Mouse (Mus musculus) hindbrain, embryonic 16.5 days (tissue): ENCODE measurements around the gene Smim22. TPM values are rescaled to one million over a fixed set of nuclear protein-coding genes. Genes with fewer than 3 reads are reported as not detected.

Experiments
- ATAC-seq: fragments of 200-750 bp; cut with Nextera tagmentation; 2 replicates; pipeline ENCODE4 v1.8.0; 2017; ENCODE audit warnings: moderate TSS enrichment, moderate library complexity
- H3K27ac ChIP-seq: fragments of 300-500 bp; sonication (generic); 2 replicates; pipeline ENCODE4 v1.5.1; 2014; ENCODE audit warnings: low read depth, mild to moderate bottlenecking, control low read depth, low read length, moderate library complexity
- H3K27me3 ChIP-seq: fragments of 300-500 bp; sonication (generic); replicated peaks from 2 replicates; pipeline ENCODE4 v1.6.1; 2014; ENCODE audit warnings: low read length; ENCODE audit not compliant: control insufficient read depth, insufficient read depth
- H3K36me3 ChIP-seq: fragments of 300-500 bp; sonication (generic); 2 replicates; pipeline ENCODE4 v1.6.1; 2014; ENCODE audit warnings: mild to moderate bottlenecking, low read length, moderate library complexity, mixed read lengths; ENCODE audit not compliant: control insufficient read depth, insufficient read depth
- H3K4me1 ChIP-seq: fragments of 300-500 bp; sonication (generic); 2 replicates; pipeline ENCODE4 v1.6.1; 2014; ENCODE audit warnings: low read depth, low read length; ENCODE audit not compliant: control insufficient read depth, insufficient read depth
- H3K4me2 ChIP-seq: fragments of 300-500 bp; sonication (generic); 2 replicates; pipeline ENCODE4 v1.6.1; 2014; ENCODE audit warnings: mild to moderate bottlenecking, low read length, control low read depth, moderate library complexity
- H3K4me3 ChIP-seq: fragments of 300-500 bp; sonication (generic); 2 replicates; pipeline ENCODE4 v1.5.1; 2014; ENCODE audit warnings: mild to moderate bottlenecking, low read length, control low read depth, moderate library complexity
- H3K9ac ChIP-seq: fragments of 300-500 bp; sonication (generic); 2 replicates; pipeline ENCODE4 v1.6.1; 2014; ENCODE audit warnings: low read depth, mild to moderate bottlenecking, control low read depth, low read length, moderate library complexity
- H3K9me3 ChIP-seq: fragments of 300-500 bp; sonication (generic); 2 replicates; pipeline ENCODE4 v1.6.1; 2014; ENCODE audit warnings: mild to moderate bottlenecking, low read length, moderate library complexity; ENCODE audit not compliant: control insufficient read depth
- WGBS: fragments of 180-500 bp; shearing (Covaris S2); extraction: QIAGEN DNeasy Blood & Tissue Kit; methylation state at CpG from one replicate; pipeline ENCODE4 v1.1.7; 2014; 5-methylcytosine and 5-hydroxymethylcytosine counted together
- polyA plus RNA-seq: library from polyadenylated mRNA; unstranded; fragments of >200 nt; fragmentation: Nextera tagmentation; extraction: Ambion mirVana; gene quantifications from 2 replicates; pipeline ENCODE4 v1.2.1, GENCODE M21; 2015

Smim22 gene
- polyA plus RNA-seq, 1 experiment from 2014 or later, result 4.2 TPM

- Histone ChIP-seq H3K9ac (no peak overlapping the region), H3K27ac (no peak overlapping the region), H3K36me3 (no peaks in the 10 kb centered on the region), H3K4me1 (no peaks in the 10 kb centered on the region), H3K9me3 (no peaks in the 10 kb centered on the region), H3K4me2 (no peak overlapping the region), H3K4me3 (no peak overlapping the region), H3K27me3 (no peaks in the 10 kb centered on the region)
- no peak for ATAC-seq
- 79% methylated on average over 1 of the region's 1 CpGs for WGBS
Observed at GRCm38 (mm10) chr16:4998984-4999383, 8.1 kb upstream of the Smim22 start.

DNA sequence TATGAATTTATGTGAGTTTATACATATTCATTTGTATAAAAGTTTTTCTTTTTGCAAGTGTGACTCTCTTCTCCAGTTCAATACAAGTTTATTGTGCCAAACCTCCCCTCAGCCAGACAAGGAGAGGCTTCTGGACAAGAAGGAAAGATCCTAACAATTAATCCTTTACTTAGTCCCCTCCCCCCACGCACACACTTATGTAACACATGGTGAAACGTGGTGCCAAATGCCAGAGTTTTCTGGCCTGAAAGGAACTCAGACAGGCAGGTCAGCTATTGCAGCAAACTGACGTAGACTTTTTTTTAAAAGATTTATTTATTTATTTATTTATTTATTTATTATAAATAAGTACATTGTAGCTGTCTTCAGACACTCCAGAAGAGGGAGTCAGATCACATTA lies 6.5 kb upstream of the Smim22 start:
- no peaks in the 10 kb centered on the region for H3K27me3 ChIP-seq
- no peaks in the 10 kb centered on the region for H3K9me3 ChIP-seq
- no peaks in the 10 kb centered on the region for H3K36me3 ChIP-seq
- H3K4me1 ChIP-seq, result no peaks in the 10 kb centered on the region
- ATAC-seq, result no peak
- H3K4me2 ChIP-seq, result no peak overlapping the region
- H3K4me3 ChIP-seq, result no peak overlapping the region
- H3K9ac ChIP-seq, result no peak overlapping the region
- H3K27ac ChIP-seq, result no peak overlapping the region
- WGBS, result 82% methylated on average over 3 of the region's 3 CpGs

GRCm38 (mm10) chr16:5007492-5007891 lies 404 bp downstream of the Smim22 start:
- ATAC-seq, result no peak
- no peaks in the 10 kb centered on the region for H3K36me3 ChIP-seq
- 45% methylated on average over 6 of the region's 6 CpGs for WGBS

GRCm38 (mm10) chr16:5008076-5008475 lies 988 bp downstream of the Smim22 start:
- Histone ChIP-seq H3K9me3 (no peaks in the 10 kb centered on the region), H3K4me3 (no peak overlapping the region), H3K9ac (no peak overlapping the region), H3K27ac (no peak overlapping the region), H3K36me3 (no peaks in the 10 kb centered on the region), H3K4me1 (peaks cover 11% of the 10 kb centered on the region), H3K27me3 (no peaks in the 10 kb centered on the region), H3K4me2 (no peak overlapping the region)
- 86% methylated on average over 12 of the region's 12 CpGs for WGBS
- no peak for ATAC-seq

More at GRCm38 (mm10) chr16:5007492-5007891, 404 bp downstream of the Smim22 start:
- Histone ChIP-seq H3K9ac (no peak overlapping the region), H3K27ac (no peak overlapping the region), H3K4me1 (peaks cover 8% of the 10 kb centered on the region), H3K4me2 (no peak overlapping the region), H3K4me3 (no peak overlapping the region), H3K9me3 (no peaks in the 10 kb centered on the region), H3K27me3 (no peaks in the 10 kb centered on the region)

DNA sequence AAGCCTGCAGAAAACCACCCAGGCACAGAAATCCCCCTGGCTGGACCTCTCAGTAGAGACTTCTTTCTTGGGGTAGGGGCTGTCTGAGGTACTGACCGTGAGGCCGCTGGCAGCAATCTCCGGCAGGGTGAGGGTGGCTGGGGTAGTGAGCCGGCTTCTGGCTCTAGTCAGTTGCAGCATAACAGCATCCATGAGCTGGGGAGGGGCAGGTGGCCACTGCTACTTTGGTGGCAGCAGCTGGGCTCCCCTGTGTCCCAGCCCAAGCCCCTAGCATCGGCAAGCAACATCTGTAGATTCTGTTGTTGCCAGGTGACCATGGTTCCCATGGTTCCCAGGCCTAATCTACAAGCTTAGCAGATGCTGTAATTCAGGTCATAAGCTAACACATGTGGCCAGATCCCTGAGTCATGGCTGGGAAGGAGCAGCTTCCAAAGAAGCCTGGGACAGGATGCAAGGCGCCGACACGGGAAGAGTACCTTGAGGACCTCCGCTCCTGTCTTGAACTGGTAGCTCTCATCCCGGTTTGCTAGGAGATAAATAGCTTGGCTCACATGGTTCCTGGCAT lies 3.4 kb downstream of the Smim22 start:
- 88% methylated on average over 10 of the region's 10 CpGs for WGBS
- peaks cover 9% of the 10 kb centered on the region for H3K36me3 ChIP-seq

GRCm38 (mm10) chr16:5011285-5011684 lies 4.2 kb downstream of the Smim22 start:
- Histone ChIP-seq H3K9me3 (no peaks in the 10 kb centered on the region), H3K36me3 (peaks cover 16% of the 10 kb centered on the region), H3K4me1 (peaks cover 11% of the 10 kb centered on the region), H3K9ac (no peak overlapping the region), H3K4me3 (no peak overlapping the region), H3K27me3 (no peaks in the 10 kb centered on the region), H3K4me2 (no peak overlapping the region), H3K27ac (no peak overlapping the region)
- no peak for ATAC-seq
- 95% methylated on average over 7 of the region's 7 CpGs for WGBS

More for the DNA sequence above, 3.4 kb downstream of the Smim22 start:
- no peak overlapping the region for H3K27ac ChIP-seq
- H3K4me1 ChIP-seq, result peaks cover 11% of the 10 kb centered on the region
- no peak overlapping the region for H3K4me2 ChIP-seq
- no peaks in the 10 kb centered on the region for H3K27me3 ChIP-seq
- H3K9ac ChIP-seq, result no peak overlapping the region
- no peaks in the 10 kb centered on the region for H3K9me3 ChIP-seq
- no peak overlapping the region for H3K4me3 ChIP-seq
- no peak for ATAC-seq

DNA sequence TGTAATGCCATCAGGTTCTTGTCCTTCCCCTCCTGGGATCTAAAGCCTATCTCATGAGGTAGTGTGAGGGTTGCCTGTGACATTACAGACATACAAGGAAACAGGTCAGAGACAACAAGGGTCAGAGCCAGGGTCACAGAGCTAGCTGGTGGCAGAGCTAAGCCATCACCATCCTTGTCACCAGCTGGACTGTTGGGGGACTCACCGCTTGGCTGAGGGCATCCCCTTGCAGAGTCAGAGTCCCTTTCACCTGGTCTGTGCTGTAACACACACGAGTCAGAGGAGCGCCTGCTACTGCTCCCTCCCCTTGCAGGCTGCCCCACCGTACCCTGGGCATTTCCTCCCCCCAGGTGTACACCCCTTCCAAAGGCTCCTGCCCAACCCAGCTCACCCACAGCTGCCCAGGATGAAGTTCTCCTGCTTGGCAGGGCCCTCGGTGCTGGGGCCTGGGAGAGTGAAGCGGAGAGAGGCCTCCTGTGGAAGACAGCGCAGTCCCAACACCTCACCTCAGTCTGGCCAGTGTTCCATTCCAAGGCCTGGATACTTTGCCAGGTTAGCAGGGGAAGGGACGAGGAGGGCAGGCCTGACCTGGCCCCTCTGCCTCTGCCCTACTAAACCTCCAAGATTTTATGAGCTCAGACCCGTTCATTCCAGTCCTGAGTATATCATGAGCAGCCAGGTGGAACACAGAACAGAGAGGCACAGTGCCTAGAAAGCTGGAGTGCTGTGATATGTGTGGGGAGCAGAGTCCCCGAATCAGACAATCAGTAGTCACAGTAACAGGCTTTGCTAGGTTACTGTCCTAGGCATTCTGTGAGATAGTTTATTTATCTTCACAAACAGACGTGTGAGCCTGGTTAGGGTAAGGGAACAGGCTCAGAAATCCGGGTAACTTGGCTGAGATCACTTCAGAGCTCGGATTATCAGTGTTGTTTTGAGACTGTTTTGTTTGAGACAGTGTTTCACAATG lies 5.2 kb downstream of the Smim22 start:
- Histone ChIP-seq H3K27me3 (no peaks in the 10 kb centered on the region), H3K27ac (peak overlapping the region; percentile 88), H3K4me1 (peaks cover 11% of the 10 kb centered on the region), H3K9me3 (no peaks in the 10 kb centered on the region), H3K36me3 (peaks cover 19% of the 10 kb centered on the region), H3K4me3 (peak overlapping the region; percentile 77), H3K4me2 (peak overlapping the region; percentile 74), H3K9ac (peak overlapping the region; percentile 82)
- ATAC-seq, result no peak
- 46% methylated on average over 13 of the region's 13 CpGs for WGBS

GRCm38 (mm10) chr16:5013054-5013838 lies 6.2 kb downstream of the Smim22 start, which contains the start of gene Rogdi:
Gene Rogdi (minus strand): TSS chr16:5013553.
- WGBS, result under 1% methylated on average over 63 of the region's 63 CpGs
- no peaks in the 10 kb centered on the region for H3K27me3 ChIP-seq
- H3K27ac ChIP-seq, result peak within 1 kb of the TSS; percentile 88
- peaks cover 11% of the 10 kb centered on the region for H3K4me1 ChIP-seq
- H3K4me2 ChIP-seq, result peak within 1 kb of the TSS; percentile 74
- peak; percentile 99 for ATAC-seq
- peak within 1 kb of the TSS; percentile 82 for H3K9ac ChIP-seq
- peaks cover 29% of the 10 kb centered on the region for H3K36me3 ChIP-seq
- no peaks in the 10 kb centered on the region for H3K9me3 ChIP-seq
- H3K4me3 ChIP-seq, result peak within 1 kb of the TSS; percentile 77

DNA sequence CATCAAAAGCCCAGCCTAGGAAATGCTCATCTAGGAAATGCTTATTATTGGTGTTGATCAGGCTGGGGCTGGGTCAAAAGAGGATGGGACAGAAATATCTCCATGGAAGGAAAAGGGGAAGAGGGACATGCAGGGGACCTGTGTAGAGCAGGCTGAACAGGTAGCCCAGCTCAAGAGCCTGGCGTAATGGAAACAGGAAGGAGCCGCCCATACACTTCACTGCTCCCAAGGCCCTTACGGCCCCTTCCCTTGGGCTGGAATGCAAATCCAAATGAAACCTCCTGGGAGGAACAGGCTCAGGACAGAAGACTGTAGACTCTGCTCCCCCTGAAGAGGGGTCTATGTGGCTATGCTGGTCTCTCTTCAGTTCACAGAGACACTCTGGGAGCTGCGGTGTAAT lies 7.5 kb downstream of the Smim22 start:
- Histone ChIP-seq H3K27me3 (no peaks in the 10 kb centered on the region), H3K36me3 (peaks cover 41% of the 10 kb centered on the region), H3K9ac (no peak overlapping the region), H3K4me1 (peaks cover 11% of the 10 kb centered on the region), H3K9me3 (no peaks in the 10 kb centered on the region), H3K4me2 (no peak overlapping the region), H3K27ac (no peak overlapping the region), H3K4me3 (no peak overlapping the region)
- no peak for ATAC-seq
- 91% methylated on average over 4 of the region's 4 CpGs for WGBS
